Mouse (Mus musculus) midbrain, embryonic 13.5 days (tissue): ENCODE measurements around the gene Cobll1. TPM values are rescaled to one million over a fixed set of nuclear protein-coding genes. Genes with fewer than 3 reads are reported as not detected.
"Not testable (repeated sequence)": the region's sequence is repeated elsewhere in the genome, so short reads cannot be mapped to it uniquely, and the experiment has no call there.

Experiments
- ATAC-seq: fragments of 200-750 bp; cut with Nextera tagmentation; 2 replicates; pipeline ENCODE4 v1.8.0; 2017; ENCODE audit warnings: mild to moderate bottlenecking, moderate TSS enrichment, moderate library complexity
- H3K27ac ChIP-seq: fragments of 300-500 bp; sonication (generic); 2 replicates; pipeline ENCODE4 v1.5.1; 2015; ENCODE audit warnings: inconsistent platforms, mild to moderate bottlenecking, moderate library complexity
- H3K27me3 ChIP-seq: fragments of 300-500 bp; sonication (generic); 2 replicates; pipeline ENCODE4 v1.6.1; 2015; ENCODE audit warnings: mild to moderate bottlenecking, inconsistent platforms
- H3K36me3 ChIP-seq: fragments of 300-500 bp; sonication (generic); 2 replicates; pipeline ENCODE4 v1.6.1; 2015; ENCODE audit warnings: mild to moderate bottlenecking, inconsistent platforms
- H3K4me1 ChIP-seq: fragments of 300-500 bp; sonication (generic); replicated peaks from 2 replicates; pipeline ENCODE4 v1.6.1; 2015; ENCODE audit warnings: inconsistent platforms
- H3K4me2 ChIP-seq: fragments of 300-500 bp; sonication (generic); replicated peaks from 2 replicates; pipeline ENCODE4 v1.6.1; 2015; ENCODE audit warnings: moderate library complexity, mild to moderate bottlenecking, inconsistent platforms
- H3K4me3 ChIP-seq: fragments of 300-500 bp; sonication (generic); replicated peaks from 2 replicates; pipeline ENCODE4 v1.5.1; 2015; ENCODE audit warnings: mild to moderate bottlenecking, inconsistent platforms
- H3K9ac ChIP-seq: fragments of 300-500 bp; sonication (generic); replicated peaks from 2 replicates; pipeline ENCODE4 v1.6.1; 2015; ENCODE audit warnings: mild to moderate bottlenecking, inconsistent platforms
- H3K9me3 ChIP-seq: fragments of 300-500 bp; sonication (generic); 2 replicates; pipeline ENCODE4 v1.6.1; 2016; ENCODE audit warnings: mild to moderate bottlenecking, inconsistent platforms
- WGBS: fragments of 180-500 bp; shearing (Covaris S2); methylation state at CpG from one replicate; pipeline ENCODE4 v1.1.7; 2015; 5-methylcytosine and 5-hydroxymethylcytosine counted together
- polyA plus RNA-seq: library from polyadenylated mRNA; unstranded; fragments of >200 nt; fragmentation: Nextera tagmentation; extraction: Ambion mirVana; gene quantifications from 2 replicates; pipeline ENCODE4 v1.2.1, GENCODE M21; 2015

Gene Cobll1
- 2.6 and 2.8 TPM in 2 replicates for polyA plus RNA-seq

GRCm38 (mm10) chr2:65238964-65239570 lies at the start of gene Cobll1:
Gene Cobll1 (minus strand): TSS chr2:65239403.
- H3K4me2 ChIP-seq: peak within 1 kb of the TSS; percentile 98
- H3K9me3 ChIP-seq: no peaks in the 10 kb centered on the region
- peak; percentile 89 for ATAC-seq
- peak within 1 kb of the TSS; percentile 74 for H3K9ac ChIP-seq
- under 1% methylated on average over 37 of the region's 37 CpGs for WGBS
- peaks cover 22% of the 10 kb centered on the region for H3K27me3 ChIP-seq
- no peaks in the 10 kb centered on the region for H3K36me3 ChIP-seq
- no peak within 1 kb of the TSS for H3K27ac ChIP-seq
- peak within 1 kb of the TSS; percentile 75 for H3K4me3 ChIP-seq
- peaks cover 20% of the 10 kb centered on the region for H3K4me1 ChIP-seq

GRCm38 (mm10) chr2:65288696-65289095 lies 49.5 kb upstream of the Cobll1 start:
- no peak overlapping the region for H3K4me2 ChIP-seq

GRCm38 (mm10) chr2:65285380-65285779 lies 46.2 kb upstream of the Cobll1 start:
- H3K27me3 ChIP-seq: no peaks in the 10 kb centered on the region
- ATAC-seq: 0 out of 2 replicates have a peak, but pooled peaks have one; percentile 24
- H3K36me3 ChIP-seq: no peaks in the 10 kb centered on the region
- H3K27ac ChIP-seq: no peak overlapping the region
- H3K9ac ChIP-seq: no peak overlapping the region
- WGBS: 57% methylated on average over 3 of the region's 3 CpGs
- H3K4me1 ChIP-seq: no peaks in the 10 kb centered on the region
- no peak overlapping the region for H3K4me2 ChIP-seq
- no peak overlapping the region for H3K4me3 ChIP-seq
- no peaks in the 10 kb centered on the region for H3K9me3 ChIP-seq

More at GRCm38 (mm10) chr2:65288696-65289095, 49.5 kb upstream of the Cobll1 start:
- no peaks in the 10 kb centered on the region for H3K27me3 ChIP-seq
- H3K4me3 ChIP-seq: no peak overlapping the region
- WGBS: 94% methylated on average over 1 of the region's 1 CpGs
- no peak overlapping the region for H3K9ac ChIP-seq
- H3K4me1 ChIP-seq: no peaks in the 10 kb centered on the region
- no peaks in the 10 kb centered on the region for H3K36me3 ChIP-seq
- no peak overlapping the region for H3K27ac ChIP-seq
- ATAC-seq: no peak
- no peaks in the 10 kb centered on the region for H3K9me3 ChIP-seq

- 91% methylated on average over 6 of the region's 6 CpGs for WGBS
- H3K4me2 ChIP-seq: no peak overlapping the region
- no peak overlapping the region for H3K4me3 ChIP-seq
- H3K9ac ChIP-seq: no peak overlapping the region
- H3K36me3 ChIP-seq: no peaks in the 10 kb centered on the region
- H3K4me1 ChIP-seq: peaks cover 3% of the 10 kb centered on the region; the same call in 1 of the 2 replicates
- H3K27ac ChIP-seq: no peak overlapping the region
- no peaks in the 10 kb centered on the region for H3K27me3 ChIP-seq
- ATAC-seq: no peak
- no peaks in the 10 kb centered on the region for H3K9me3 ChIP-seq
Observed at GRCm38 (mm10) chr2:65282979-65283378, 43.8 kb upstream of the Cobll1 start.

GRCm38 (mm10) chr2:65279029-65279690 lies 40.0 kb upstream of the Cobll1 start:
- Histone ChIP-seq H3K4me2 (no peak overlapping the region), H3K36me3 (no peaks in the 10 kb centered on the region), H3K4me1 (peaks cover 3% of the 10 kb centered on the region; the same call in 1 of the 2 replicates), H3K27ac (no peak overlapping the region), H3K4me3 (no peak overlapping the region), H3K9me3 (no peaks in the 10 kb centered on the region), H3K9ac (no peak overlapping the region), H3K27me3 (no peaks in the 10 kb centered on the region)
- ATAC-seq: no peak
- 38% methylated on average over 4 of the region's 4 CpGs for WGBS

- no peak overlapping the region for H3K4me2 ChIP-seq
- ATAC-seq: no peak; the same call in 1 of the 2 replicates
- no peak overlapping the region for H3K4me3 ChIP-seq
- 77% methylated on average over 6 of the region's 6 CpGs for WGBS
- no peak overlapping the region for H3K9ac ChIP-seq
- H3K36me3 ChIP-seq: no peaks in the 10 kb centered on the region
- H3K27ac ChIP-seq: no peak overlapping the region
- H3K27me3 ChIP-seq: no peaks in the 10 kb centered on the region
- H3K9me3 ChIP-seq: no peaks in the 10 kb centered on the region
- peaks cover 3% of the 10 kb centered on the region; the same call in 1 of the 2 replicates for H3K4me1 ChIP-seq
Observed at GRCm38 (mm10) chr2:65275443-65276061, 36.3 kb upstream of the Cobll1 start.

- H3K4me3 ChIP-seq: no peak overlapping the region
- ATAC-seq: no peak
- WGBS: 48% methylated on average over 2 of the region's 2 CpGs
- no peak overlapping the region for H3K27ac ChIP-seq
- no peaks in the 10 kb centered on the region for H3K27me3 ChIP-seq
- H3K4me2 ChIP-seq: no peak overlapping the region
- no peak overlapping the region for H3K9ac ChIP-seq
- H3K4me1 ChIP-seq: 0 out of 2 replicates have a peak, but pooled peaks cover under 1% of the 10 kb centered on the region
- H3K36me3 ChIP-seq: no peaks in the 10 kb centered on the region
- H3K9me3 ChIP-seq: no peaks in the 10 kb centered on the region
Observed at GRCm38 (mm10) chr2:65273910-65274309, 34.7 kb upstream of the Cobll1 start.

- H3K9me3 ChIP-seq: no peaks in the 10 kb centered on the region
- no peak overlapping the region for H3K4me3 ChIP-seq
- H3K27ac ChIP-seq: no peak overlapping the region
- no peak overlapping the region for H3K4me2 ChIP-seq
- no peaks in the 10 kb centered on the region for H3K27me3 ChIP-seq
- ATAC-seq: no peak
- no peaks in the 10 kb centered on the region for H3K4me1 ChIP-seq
- H3K36me3 ChIP-seq: no peaks in the 10 kb centered on the region
- WGBS: 92% methylated on average over 6 of the region's 6 CpGs
- no peak overlapping the region for H3K9ac ChIP-seq
Observed at GRCm38 (mm10) chr2:65268731-65269130, 29.5 kb upstream of the Cobll1 start.

GRCm38 (mm10) chr2:65267834-65268233 lies 28.6 kb upstream of the Cobll1 start:
- H3K4me3 ChIP-seq: no peak overlapping the region
- H3K36me3 ChIP-seq: no peaks in the 10 kb centered on the region
- WGBS: 46% methylated on average over 4 of the region's 4 CpGs
- no peaks in the 10 kb centered on the region for H3K9me3 ChIP-seq
- H3K27me3 ChIP-seq: no peaks in the 10 kb centered on the region
- H3K4me2 ChIP-seq: no peak overlapping the region
- no peak for ATAC-seq
- no peaks in the 10 kb centered on the region for H3K4me1 ChIP-seq
- no peak overlapping the region for H3K27ac ChIP-seq
- H3K9ac ChIP-seq: no peak overlapping the region

GRCm38 (mm10) chr2:65266576-65267299 lies 27.5 kb upstream of the Cobll1 start:
- Histone ChIP-seq H3K27ac (no peak overlapping the region), H3K36me3 (no peaks in the 10 kb centered on the region), H3K4me1 (no peaks in the 10 kb centered on the region), H3K9ac (no peak overlapping the region), H3K4me3 (no peak overlapping the region), H3K4me2 (no peak overlapping the region), H3K9me3 (no peaks in the 10 kb centered on the region), H3K27me3 (no peaks in the 10 kb centered on the region)
- 83% methylated on average over 5 of the region's 5 CpGs for WGBS
- ATAC-seq: no peak

GRCm38 (mm10) chr2:65262251-65262650 lies 23.0 kb upstream of the Cobll1 start:
- H3K9me3 ChIP-seq: no peaks in the 10 kb centered on the region
- no peak overlapping the region for H3K4me3 ChIP-seq
- H3K4me2 ChIP-seq: no peak overlapping the region
- no peaks in the 10 kb centered on the region for H3K4me1 ChIP-seq
- H3K36me3 ChIP-seq: no peaks in the 10 kb centered on the region
- no peak for ATAC-seq
- H3K27me3 ChIP-seq: no peaks in the 10 kb centered on the region
- H3K27ac ChIP-seq: no peak overlapping the region
- H3K9ac ChIP-seq: no peak overlapping the region
- 85% methylated on average over 4 of the region's 4 CpGs for WGBS

GRCm38 (mm10) chr2:65260828-65261227 lies 21.6 kb upstream of the Cobll1 start:
- not testable (repeated sequence) for H3K4me3 ChIP-seq, H3K4me1 ChIP-seq, H3K9me3 ChIP-seq, H3K9ac ChIP-seq, H3K36me3 ChIP-seq, ATAC-seq, H3K27me3 ChIP-seq, H3K4me2 ChIP-seq, H3K27ac ChIP-seq
- 77% methylated on average over 6 of the region's 6 CpGs for WGBS
